Mouse (Mus musculus) retina, postnatal 1 day (tissue): ENCODE measurements around the gene Trim38.

Source experiments
- DNase-seq: peaks from one replicate; pipeline ENCODE4 v3.0.0-alpha.2; 2012

The Trim38 gene

DNA sequence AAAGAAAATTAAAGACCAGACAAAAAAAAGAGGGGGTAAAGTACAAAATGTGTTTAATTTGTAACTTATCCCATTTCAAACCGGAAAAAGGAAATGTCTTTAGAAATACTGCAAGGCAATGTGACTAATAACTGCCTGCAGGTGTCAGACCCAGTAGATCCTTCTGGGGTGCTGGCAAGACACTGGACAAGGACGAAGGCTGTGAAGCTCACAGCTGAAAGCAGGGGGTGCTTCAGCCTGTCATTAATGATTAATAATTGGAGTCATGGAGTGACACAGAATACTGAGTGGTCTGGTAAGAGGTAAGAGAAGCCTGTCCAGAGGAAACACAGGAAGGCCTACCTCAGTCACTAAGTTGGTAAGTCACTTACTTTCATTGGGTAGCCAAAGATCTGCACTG lies 69.6 kb downstream of the Trim38 start, which contains the start of gene Slc17a3:
Slc17a3 (plus strand) TSS at position 127 of the 400 bp plus-strand sequence.
- DNase-seq: no peak
